Mouse (Mus musculus): ENCODE measurements around the gene Brca2. TPM values are rescaled to one million over a fixed set of nuclear protein-coding genes. Genes with fewer than 3 reads are reported as not detected.

Brca2 gene
- polyA plus RNA-seq, 1 experiment from 2014 or later = 29.3 TPM

Other genes with a start within 250 kb of the Brca2 start
- gene Zar1l, start 4.5 kb upstream of the Brca2 start, polyA plus RNA-seq (2015; fragmentation: Nextera tagmentation; extraction: Ambion mirVana) = not detected in 2 replicates
- 4.9 and 6.1 TPM in 2 replicates for gene N4bp2l1, start 74.6 kb downstream of the Brca2 start, polyA plus RNA-seq (2015; fragmentation: Nextera tagmentation; extraction: Ambion mirVana)
- 43.0 and 46.0 TPM in 2 replicates for gene N4bp2l2, start 143.6 kb downstream of the Brca2 start, polyA plus RNA-seq (2015; fragmentation: Nextera tagmentation; extraction: Ambion mirVana)
- 39.6 and 42.7 TPM in 2 replicates for gene Pds5b, start 151.1 kb downstream of the Brca2 start, polyA plus RNA-seq (2015; fragmentation: Nextera tagmentation; extraction: Ambion mirVana)